Mouse (Mus musculus): ENCODE measurements around the gene Fgr. TPM values are rescaled to one million over a fixed set of nuclear protein-coding genes. Genes with fewer than 3 reads are reported as not detected.

The Fgr gene
- polyA plus RNA-seq, 1 experiment: 0.01 TPM

- Histone ChIP-seq H3K27me3 (ENCODE audit: control insufficient read depth) (no peaks in the 10 kb centered on the region), H3K4me1 (ENCODE audit: control insufficient read depth) (peaks cover 16% of the 10 kb centered on the region), H3K4me3 (replicated peaks) (no peak overlapping the region), H3K9me3 (ENCODE audit: control insufficient read depth, low read length) (no peaks in the 10 kb centered on the region), H3K36me3 (ENCODE audit: control insufficient read depth) (no peaks in the 10 kb centered on the region)
- TF ChIP-seq GATA1 (IDR thresholded peaks at IDR 0.05; ENCODE audit: low read length) (no peak), TAL1 (IDR thresholded peaks at IDR 0.05; ENCODE audit: low read length) (no peak)
Measured at GRCm38 (mm10) chr4:133024969-133025685, 51.2 kb downstream of the Fgr start.

- Histone ChIP-seq H3K9me3 (ENCODE audit: control insufficient read depth, low read length) (no peaks in the 10 kb centered on the region), H3K27me3 (ENCODE audit: control insufficient read depth) (no peaks in the 10 kb centered on the region), H3K4me1 (ENCODE audit: control insufficient read depth) (peaks cover 16% of the 10 kb centered on the region), H3K36me3 (ENCODE audit: control insufficient read depth) (no peaks in the 10 kb centered on the region), H3K4me3 (replicated peaks) (no peak overlapping the region)
- TF ChIP-seq GATA1 (IDR thresholded peaks at IDR 0.05; ENCODE audit: low read length) (no peak), TAL1 (IDR thresholded peaks at IDR 0.05; ENCODE audit: low read length) (no peak)
Measured at GRCm38 (mm10) chr4:133026272-133026671, 52.4 kb downstream of the Fgr start.

GRCm38 (mm10) chr4:133026826-133027375 lies 53.0 kb downstream of the Fgr start:
- Histone ChIP-seq H3K36me3 (ENCODE audit: control insufficient read depth) (no peaks in the 10 kb centered on the region), H3K27me3 (ENCODE audit: control insufficient read depth) (no peaks in the 10 kb centered on the region), H3K4me3 (replicated peaks) (no peak overlapping the region), H3K9me3 (ENCODE audit: control insufficient read depth, low read length) (no peaks in the 10 kb centered on the region), H3K4me1 (ENCODE audit: control insufficient read depth) (peaks cover 16% of the 10 kb centered on the region)
- no peak for TF ChIP-seq GATA1 (IDR thresholded peaks at IDR 0.05; ENCODE audit: low read length)
- no peak for TF ChIP-seq TAL1 (IDR thresholded peaks at IDR 0.05; ENCODE audit: low read length)

GRCm38 (mm10) chr4:133027721-133028120 lies 53.8 kb downstream of the Fgr start:
- H3K36me3 ChIP-seq (ENCODE audit: control insufficient read depth): no peaks in the 10 kb centered on the region
- H3K27me3 ChIP-seq (ENCODE audit: control insufficient read depth): no peaks in the 10 kb centered on the region
- H3K4me1 ChIP-seq (ENCODE audit: control insufficient read depth): peaks cover 16% of the 10 kb centered on the region
- no peaks in the 10 kb centered on the region for H3K9me3 ChIP-seq (ENCODE audit: control insufficient read depth, low read length)
- TF ChIP-seq GATA1 (IDR thresholded peaks at IDR 0.05; ENCODE audit: low read length): no peak
- TF ChIP-seq TAL1 (IDR thresholded peaks at IDR 0.05; ENCODE audit: low read length): no peak
- no peak overlapping the region for H3K4me3 ChIP-seq (replicated peaks)

- H3K9me3 ChIP-seq (ENCODE audit: control insufficient read depth, low read length): no peaks in the 10 kb centered on the region
- no peaks in the 10 kb centered on the region for H3K36me3 ChIP-seq (ENCODE audit: control insufficient read depth)
- peaks cover 16% of the 10 kb centered on the region for H3K4me1 ChIP-seq (ENCODE audit: control insufficient read depth)
- TF ChIP-seq GATA1 (IDR thresholded peaks at IDR 0.05; ENCODE audit: low read length) (no peak), TAL1 (IDR thresholded peaks at IDR 0.05; ENCODE audit: low read length) (no peak)
- H3K4me3 ChIP-seq (replicated peaks): no peak overlapping the region
- H3K27me3 ChIP-seq (ENCODE audit: control insufficient read depth): no peaks in the 10 kb centered on the region
Measured at GRCm38 (mm10) chr4:133028193-133028592, 54.3 kb downstream of the Fgr start.

- no peak for TF ChIP-seq TAL1 (IDR thresholded peaks at IDR 0.05; ENCODE audit: low read length)
- Histone ChIP-seq H3K4me3 (replicated peaks) (no peak overlapping the region), H3K9me3 (ENCODE audit: control insufficient read depth, low read length) (no peaks in the 10 kb centered on the region), H3K36me3 (ENCODE audit: control insufficient read depth) (no peaks in the 10 kb centered on the region), H3K4me1 (ENCODE audit: control insufficient read depth) (peaks cover 16% of the 10 kb centered on the region), H3K27me3 (ENCODE audit: control insufficient read depth) (no peaks in the 10 kb centered on the region)
Measured at GRCm38 (mm10) chr4:133028875-133029274, 55.0 kb downstream of the Fgr start.

- Histone ChIP-seq H3K4me3 (replicated peaks) (no peak overlapping the region), H3K36me3 (ENCODE audit: control insufficient read depth) (no peaks in the 10 kb centered on the region), H3K4me1 (ENCODE audit: control insufficient read depth) (peaks cover 13% of the 10 kb centered on the region), H3K27me3 (ENCODE audit: control insufficient read depth) (peaks cover 26% of the 10 kb centered on the region), H3K9me3 (ENCODE audit: control insufficient read depth, low read length) (no peaks in the 10 kb centered on the region)
- no peak for TF ChIP-seq GATA1 (IDR thresholded peaks at IDR 0.05; ENCODE audit: low read length)
Measured at GRCm38 (mm10) chr4:133032410-133033095, 58.7 kb downstream of the Fgr start.

GRCm38 (mm10) chr4:133034478-133034877 lies 60.6 kb downstream of the Fgr start:
- Histone ChIP-seq H3K9me3 (ENCODE audit: control insufficient read depth, low read length) (no peaks in the 10 kb centered on the region; the same call in 1 of the 2 replicates), H3K36me3 (ENCODE audit: control insufficient read depth) (no peaks in the 10 kb centered on the region), H3K4me1 (ENCODE audit: control insufficient read depth) (peaks cover 11% of the 10 kb centered on the region), H3K27me3 (ENCODE audit: control insufficient read depth) (peaks cover 45% of the 10 kb centered on the region), H3K4me3 (replicated peaks) (no peak overlapping the region)
- TF ChIP-seq TAL1 (IDR thresholded peaks at IDR 0.05; ENCODE audit: low read length) (no peak), GATA1 (IDR thresholded peaks at IDR 0.05; ENCODE audit: low read length) (no peak)

- H3K4me1 ChIP-seq (ENCODE audit: control insufficient read depth): peaks cover 12% of the 10 kb centered on the region
- no peak overlapping the region for H3K4me3 ChIP-seq (replicated peaks)
- H3K27me3 ChIP-seq (ENCODE audit: control insufficient read depth): peaks cover 55% of the 10 kb centered on the region
- H3K36me3 ChIP-seq (ENCODE audit: control insufficient read depth): no peaks in the 10 kb centered on the region
- H3K9me3 ChIP-seq (ENCODE audit: control insufficient read depth, low read length): no peaks in the 10 kb centered on the region; the same call in 1 of the 2 replicates
- TF ChIP-seq GATA1 (IDR thresholded peaks at IDR 0.05; ENCODE audit: low read length): no peak
- no peak for TF ChIP-seq TAL1 (IDR thresholded peaks at IDR 0.05; ENCODE audit: low read length)
Measured at GRCm38 (mm10) chr4:133035446-133035845, 61.6 kb downstream of the Fgr start.

Measured in erythroblast, embryonic 14.5 days (primary cell).